Mouse (Mus musculus): ENCODE data around the gene Thra.

GRCm38 (mm10) chr11:98738925-98739324 is 1.5 kb upstream of the Thra start:
- TF ChIP-seq CTCF (IDR thresholded peaks at IDR 0.05; ENCODE audit: extremely low read depth, insufficient read length, insufficient replicate concordance, low read depth, low read length) (no peak), POLR2A (IDR thresholded peaks at IDR 0.05; ENCODE audit: low read depth, low read length) (no peak)

Measured in small intestine, adult 2 months (tissue).